Mouse (Mus musculus) forebrain, postnatal 0 days (tissue): ENCODE measurements around the gene Btbd18. TPM values are rescaled to one million over a fixed set of nuclear protein-coding genes. Genes with fewer than 3 reads are reported as not detected.

Experiments
- ATAC-seq: fragments of 200-750 bp; cut with Nextera tagmentation; 2 replicates; pipeline ENCODE4 v1.8.0; 2017; ENCODE audit warnings: mild to moderate bottlenecking, moderate library complexity
- DNase-seq: peaks from one replicate; pipeline ENCODE4 v3.0.0-alpha.2; 2015
- H3K27ac ChIP-seq: fragments of 300-500 bp; sonication (generic); 2 replicates; pipeline ENCODE4 v1.5.1; 2014; ENCODE audit warnings: low read depth, mild to moderate bottlenecking, antibody characterized with exemption, low read length, moderate library complexity, mixed read lengths
- H3K27me3 ChIP-seq: fragments of 300-500 bp; sonication (generic); 2 replicates; pipeline ENCODE4 v1.6.1; 2014; ENCODE audit warnings: mild to moderate bottlenecking, low read length, mixed read lengths; ENCODE audit not compliant: insufficient read depth
- H3K36me3 ChIP-seq: fragments of 300-500 bp; sonication (generic); 2 replicates; pipeline ENCODE4 v1.6.1; 2014; ENCODE audit warnings: mild to moderate bottlenecking, moderate library complexity; ENCODE audit not compliant: insufficient read depth
- H3K4me1 ChIP-seq: fragments of 300-500 bp; sonication (generic); 2 replicates; pipeline ENCODE4 v1.6.1; 2014; ENCODE audit warnings: antibody characterized with exemption; ENCODE audit not compliant: insufficient read depth
- H3K4me2 ChIP-seq: fragments of 300-500 bp; sonication (generic); 2 replicates; pipeline ENCODE4 v1.6.1; 2014; ENCODE audit warnings: low read depth, mild to moderate bottlenecking, moderate library complexity
- H3K4me3 ChIP-seq: fragments of 300-500 bp; sonication (generic); 2 replicates; pipeline ENCODE4 v1.5.1; 2014; ENCODE audit warnings: low read depth, low read length, mixed read lengths
- H3K9ac ChIP-seq: fragments of 300-500 bp; sonication (generic); 2 replicates; pipeline ENCODE4 v1.6.1; 2014; ENCODE audit warnings: mild to moderate bottlenecking
- H3K9me3 ChIP-seq: fragments of 300-500 bp; sonication (generic); 2 replicates; pipeline ENCODE4 v1.6.1; 2016; ENCODE audit warnings: low read length
- CTCF ChIP-seq: sonication (generic); IDR thresholded peaks from 2 replicates; pipeline ENCODE4 v1.5.1; 2016; ENCODE audit warnings: antibody characterized with exemption, control low read depth, low read depth
- WGBS: fragments of 180-500 bp; shearing (Covaris S2); extraction: QIAGEN DNeasy Blood & Tissue Kit; methylation state at CpG from one replicate; pipeline ENCODE4 v1.1.7; 2014; 5-methylcytosine and 5-hydroxymethylcytosine counted together
- polyA plus RNA-seq: library from polyadenylated mRNA; unstranded; fragments of >200 nt; fragmentation: Nextera tagmentation; extraction: Ambion mirVana; gene quantifications from 2 replicates; pipeline ENCODE4 v1.2.1, GENCODE M21; 2015
- total RNA-seq: library from RNA; depleted of rRNA; stranded (reverse); fragments of >200 nt; gene quantifications from 2 replicates; pipeline ENCODE4 v1.2.3, GENCODE M21; 2014

The Btbd18 gene
- total and polyA plus RNA-seq, 2 experiments from 2014 or later = 0.10 to 0.25 TPM

DNA sequence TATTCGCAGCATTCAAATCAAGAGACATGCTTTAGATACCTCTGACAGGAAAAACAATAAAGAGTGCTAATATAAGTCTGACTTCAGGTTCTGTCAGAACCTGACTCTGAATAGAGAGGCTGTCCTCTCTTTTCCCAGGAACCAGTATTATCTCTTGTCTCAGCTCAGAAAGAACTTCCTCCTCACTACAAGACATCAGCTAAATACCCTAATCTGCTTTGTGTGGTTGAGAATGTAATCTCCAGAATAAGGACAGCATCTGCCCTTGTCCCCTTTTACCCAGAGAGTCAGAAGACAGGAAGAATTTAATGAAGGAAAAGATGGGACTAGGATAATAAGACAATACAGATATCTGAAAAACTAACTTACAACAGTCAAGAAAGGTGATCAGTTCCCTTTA is 44.6 kb downstream of the Btbd18 start:
- no peak for DNase-seq
- Histone ChIP-seq H3K36me3 (peaks cover 14% of the 10 kb centered on the region), H3K4me1 (no peaks in the 10 kb centered on the region), H3K4me3 (no peak overlapping the region), H3K4me2 (no peak overlapping the region), H3K27ac (no peak overlapping the region), H3K27me3 (no peaks in the 10 kb centered on the region), H3K9me3 (no peaks in the 10 kb centered on the region), H3K9ac (no peak overlapping the region)
- no peak for TF ChIP-seq CTCF
- WGBS = 93% methylated on average over 1 of the region's 1 CpGs
- no peak for ATAC-seq

GRCm38 (mm10) chr2:84704329-84704728 is 45.5 kb downstream of the Btbd18 start:
- no peak overlapping the region for H3K9ac ChIP-seq
- no peaks in the 10 kb centered on the region for H3K27me3 ChIP-seq
- no peaks in the 10 kb centered on the region for H3K9me3 ChIP-seq
- peaks cover 18% of the 10 kb centered on the region for H3K36me3 ChIP-seq
- H3K4me3 ChIP-seq = no peak overlapping the region
- DNase-seq (no peak), ATAC-seq (no peak)
- H3K4me1 ChIP-seq = 0 out of 2 replicates have a peak, but pooled peaks cover 3% of the 10 kb centered on the region
- no peak overlapping the region for H3K4me2 ChIP-seq
- H3K27ac ChIP-seq = no peak overlapping the region
- 77% methylated on average over 5 of the region's 5 CpGs for WGBS
- no peak for TF ChIP-seq CTCF

- H3K4me2 ChIP-seq = no peak overlapping the region
- H3K9me3 ChIP-seq = no peaks in the 10 kb centered on the region
- H3K27ac ChIP-seq = no peak overlapping the region
- H3K27me3 ChIP-seq = no peaks in the 10 kb centered on the region
- H3K4me1 ChIP-seq = 0 out of 2 replicates have a peak, but pooled peaks cover 3% of the 10 kb centered on the region
- H3K4me3 ChIP-seq = no peak overlapping the region
- ATAC-seq (no peak), DNase-seq (no peak)
- no peak overlapping the region for H3K9ac ChIP-seq
- no peak for TF ChIP-seq CTCF
- peaks cover 24% of the 10 kb centered on the region for H3K36me3 ChIP-seq
- WGBS = 94% methylated on average over 1 of the region's 1 CpGs
These were observed 46.4 kb downstream of the Btbd18 start for GRCm38 (mm10) chr2:84705295-84705694.

DNA sequence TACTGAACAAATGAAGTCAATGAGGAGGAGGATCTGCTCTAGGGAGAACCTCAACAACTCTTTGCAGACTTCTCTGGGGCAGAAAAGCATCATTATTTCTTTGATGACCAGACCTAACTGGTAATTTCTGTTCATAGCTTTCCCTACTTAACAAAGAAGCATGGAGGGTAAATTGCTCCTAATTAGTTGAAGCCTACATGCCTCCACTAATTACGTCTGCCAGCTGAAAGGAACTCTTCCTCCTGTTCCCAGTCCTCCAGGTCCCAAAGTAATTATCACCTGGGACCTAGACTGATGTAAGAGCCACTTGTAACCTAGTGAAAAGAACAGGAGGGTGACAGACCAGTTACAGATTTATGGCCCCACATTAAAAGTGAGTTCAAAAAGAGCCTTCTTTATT is 48.6 kb downstream of the Btbd18 start:
- no peak for ATAC-seq

DNA sequence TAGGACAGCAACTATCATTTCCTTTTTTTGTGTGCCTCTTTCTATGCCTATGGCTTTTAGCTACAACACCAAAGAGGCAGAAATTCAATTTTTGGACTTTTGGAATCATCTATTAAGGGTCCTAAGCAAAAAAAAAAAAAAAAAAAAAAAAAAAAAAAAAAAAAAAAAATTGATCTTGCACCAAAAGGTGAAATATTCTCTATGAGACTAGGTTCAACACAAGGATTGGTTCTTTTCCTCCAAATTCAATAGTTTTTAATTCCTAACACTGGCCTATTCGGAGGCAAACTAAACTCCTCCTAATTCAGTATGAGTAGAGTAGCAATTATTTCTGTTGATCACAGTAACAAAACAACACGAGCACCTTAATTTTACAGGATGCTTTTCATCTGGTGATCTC is 53.0 kb downstream of the Btbd18 start:
- Histone ChIP-seq H3K36me3 (peaks cover 16% of the 10 kb centered on the region), H3K9ac (no peak overlapping the region), H3K27ac (no peak overlapping the region), H3K27me3 (no peaks in the 10 kb centered on the region), H3K9me3 (no peaks in the 10 kb centered on the region), H3K4me2 (no peak overlapping the region), H3K4me1 (peaks cover 9% of the 10 kb centered on the region; the same call in 1 of the 2 replicates), H3K4me3 (no peak overlapping the region)
- WGBS = 82% methylated on average over 2 of the region's 2 CpGs
- no peak for TF ChIP-seq CTCF
- DNase-seq (no peak), ATAC-seq (no peak)

More for the DNA sequence above, 48.6 kb downstream of the Btbd18 start:
- Histone ChIP-seq H3K9me3 (no peaks in the 10 kb centered on the region), H3K27me3 (no peaks in the 10 kb centered on the region), H3K4me2 (no peak overlapping the region), H3K27ac (no peak overlapping the region), H3K4me1 (0 out of 2 replicates have a peak, but pooled peaks cover 3% of the 10 kb centered on the region), H3K36me3 (peaks cover 28% of the 10 kb centered on the region), H3K9ac (no peak overlapping the region), H3K4me3 (no peak overlapping the region)
- no peak for TF ChIP-seq CTCF
- WGBS = 10% methylated on average over 1 of the region's 1 CpGs
- DNase-seq = no peak

- peak overlapping the region; percentile 94 for H3K4me3 ChIP-seq
- ATAC-seq (peak; percentile 4; the same call in 1 of the 2 replicates), DNase-seq (no peak)
- H3K9ac ChIP-seq = peak overlapping the region; percentile 90
- no peaks in the 10 kb centered on the region for H3K9me3 ChIP-seq
- peaks cover 6% of the 10 kb centered on the region; the same call in 1 of the 2 replicates for H3K4me1 ChIP-seq
- under 1% methylated on average over 24 of the region's 26 CpGs for WGBS
- no peak for TF ChIP-seq CTCF
- H3K27me3 ChIP-seq = no peaks in the 10 kb centered on the region
- H3K4me2 ChIP-seq = peak overlapping the region; percentile 76
- H3K36me3 ChIP-seq = peaks cover 10% of the 10 kb centered on the region
- H3K27ac ChIP-seq = peak overlapping the region; percentile 97
These were observed 55.5 kb downstream of the Btbd18 start for GRCm38 (mm10) chr2:84714422-84714810.

DNA sequence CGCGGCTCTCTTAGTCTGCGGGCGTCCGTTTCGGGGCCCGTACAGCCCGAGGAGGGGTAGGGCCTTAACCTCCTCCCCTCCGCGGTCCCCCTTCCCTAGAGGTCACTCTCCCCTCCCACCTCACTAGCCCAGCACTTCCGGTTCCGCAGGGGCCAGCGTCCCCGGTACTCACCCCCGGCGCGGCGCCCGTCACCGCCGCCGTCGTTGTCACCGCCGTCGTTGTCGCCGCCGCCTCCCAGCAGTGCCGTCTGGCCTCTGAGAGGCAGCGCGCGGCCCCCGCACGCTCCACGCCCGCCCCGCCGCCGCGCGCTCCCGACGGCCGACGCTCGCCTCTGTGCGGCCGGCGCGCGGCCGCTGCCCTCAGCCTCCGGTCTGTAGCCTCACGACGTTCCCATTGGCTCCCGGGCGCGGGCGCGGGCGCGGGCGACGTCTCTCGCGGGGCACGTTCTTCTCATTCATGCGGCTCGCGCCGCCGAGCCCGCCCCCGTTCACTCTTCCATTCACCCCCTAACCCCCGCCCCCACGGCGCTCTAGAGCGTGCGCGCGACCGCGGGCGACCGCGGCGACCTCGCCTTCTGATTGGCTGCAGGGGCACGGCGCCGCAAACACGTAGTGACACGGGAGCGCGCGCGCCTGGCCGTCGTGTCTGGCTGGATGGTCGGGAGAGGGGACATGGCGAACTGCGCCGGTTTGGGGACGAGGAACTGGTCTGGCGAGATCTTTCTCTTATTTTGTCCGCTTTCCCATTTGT is 56.1 kb downstream of the Btbd18 start, which contains the start of gene Zdhhc5:
Zdhhc5 (minus strand) TSS at position 370 of the 751 bp plus-strand sequence.
- Histone ChIP-seq H3K36me3 (peaks cover 7% of the 10 kb centered on the region; the same call in 1 of the 2 replicates), H3K9me3 (no peaks in the 10 kb centered on the region), H3K27ac (peak within 1 kb of the TSS; percentile 97), H3K4me3 (peak within 1 kb of the TSS; percentile 94), H3K9ac (peak within 1 kb of the TSS; percentile 90), H3K4me1 (peaks cover 6% of the 10 kb centered on the region; the same call in 1 of the 2 replicates), H3K4me2 (peak within 1 kb of the TSS; percentile 76), H3K27me3 (no peaks in the 10 kb centered on the region)
- DNase-seq = peak; percentile 99
- WGBS = 3% methylated on average over 104 of the region's 107 CpGs
- no peak; the same call in 1 of the 2 replicates for TF ChIP-seq CTCF
- peak; percentile 97 for ATAC-seq
